Mouse (Mus musculus) lung, postnatal 4 days (tissue): ENCODE measurements around the gene Gm21903.
"Not testable (repeated sequence)": the region's sequence is repeated elsewhere in the genome, so short reads cannot be mapped to it uniquely, and the experiment has no call there.

Experiments
- DNase-seq, 2 experiments: peaks; one replicate each; pipeline ENCODE4 v3.0.0; 2021

The Gm21903 gene

GRCm38 (mm10) chr17:39043241-39043640 lies at the start of gene Gm21903:
Gene Gm21903 (minus strand): TSS chr17:39043341.
- no peak for DNase-seq

GRCm38 (mm10) chr17:39076937-39077336 lies 33.8 kb upstream of the Gm21903 start, which contains the start of gene Esp23:
Gene Esp23 (minus strand): TSS chr17:39077037.
- DNase-seq = no peak

DNA sequence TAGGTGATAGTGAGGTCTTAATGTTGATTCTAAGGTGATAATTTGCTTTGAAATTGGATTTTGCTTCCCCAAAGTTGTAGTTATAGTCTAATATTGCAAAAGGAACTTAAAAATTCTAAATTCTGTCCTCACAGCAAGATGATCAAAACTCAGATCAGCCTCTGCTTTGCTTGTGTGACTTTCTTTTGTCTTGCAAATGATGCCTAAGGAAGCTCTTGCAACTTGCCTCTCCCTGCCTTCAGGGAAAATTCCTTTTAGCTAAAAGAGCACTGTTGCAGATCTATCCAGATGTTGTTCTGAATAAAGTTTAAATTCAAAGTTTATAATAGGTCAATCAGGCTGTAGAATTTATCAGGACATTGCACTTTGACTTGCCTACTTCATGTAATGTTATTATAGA lies 20.5 kb upstream of the Gm21903 start:
- no peak for DNase-seq

- not testable (repeated sequence) for DNase-seq
Measured at GRCm38 (mm10) chr17:39036395-39036794, 6.7 kb downstream of the Gm21903 start, which contains the start of gene Esp24. Gene Esp24 (plus strand): TSS chr17:39036695.

- DNase-seq = no peak
Measured at GRCm38 (mm10) chr17:39017184-39017583, 26.0 kb downstream of the Gm21903 start.

DNA sequence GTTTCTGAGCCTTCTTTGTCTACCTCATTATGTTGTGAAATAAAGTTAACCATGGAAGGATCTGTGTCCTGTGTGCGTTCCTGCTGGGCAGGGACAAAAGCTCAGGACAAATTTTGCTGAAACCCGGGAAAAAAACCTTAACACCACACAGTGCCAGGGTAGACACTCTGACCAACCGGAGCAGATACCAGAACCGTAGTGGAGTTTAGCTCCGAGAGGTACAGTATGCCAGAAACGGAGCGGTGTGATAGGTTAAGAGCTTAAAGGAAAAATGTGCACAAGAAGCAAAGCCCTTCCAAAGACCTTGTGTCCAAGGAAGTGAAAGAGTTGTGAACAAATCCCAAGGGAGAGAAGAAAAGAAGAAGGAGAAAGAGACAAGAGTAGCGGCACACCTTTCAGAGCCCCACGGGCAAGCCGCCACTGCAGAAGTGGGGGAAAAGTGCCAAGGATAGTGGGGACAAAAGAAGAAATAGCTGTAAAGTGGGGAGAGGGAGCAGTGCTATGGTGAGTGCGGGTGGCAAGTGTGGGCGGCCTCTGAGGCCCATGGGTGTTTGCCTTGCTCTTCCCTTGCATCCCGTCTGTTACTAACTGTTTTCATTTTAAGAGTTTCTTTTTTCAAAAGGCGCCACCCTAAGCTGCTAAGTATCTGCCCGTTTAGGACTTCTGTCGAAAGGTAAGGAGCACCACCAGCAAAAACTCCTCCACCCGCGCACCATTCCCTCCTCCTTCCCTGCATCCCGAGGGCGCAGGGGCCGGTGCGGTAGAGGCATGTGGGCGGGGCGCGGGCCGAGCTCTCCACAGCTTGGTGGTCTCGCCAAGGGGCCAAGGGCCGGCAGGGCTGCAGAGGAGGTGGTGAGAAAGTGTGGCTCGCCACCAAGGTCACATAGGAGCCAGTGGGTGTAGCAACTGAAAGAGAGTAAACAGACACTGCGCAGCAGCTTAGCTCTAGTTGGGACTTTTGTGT lies 32.2 kb downstream of the Gm21903 start:
- no peak for DNase-seq

DNA sequence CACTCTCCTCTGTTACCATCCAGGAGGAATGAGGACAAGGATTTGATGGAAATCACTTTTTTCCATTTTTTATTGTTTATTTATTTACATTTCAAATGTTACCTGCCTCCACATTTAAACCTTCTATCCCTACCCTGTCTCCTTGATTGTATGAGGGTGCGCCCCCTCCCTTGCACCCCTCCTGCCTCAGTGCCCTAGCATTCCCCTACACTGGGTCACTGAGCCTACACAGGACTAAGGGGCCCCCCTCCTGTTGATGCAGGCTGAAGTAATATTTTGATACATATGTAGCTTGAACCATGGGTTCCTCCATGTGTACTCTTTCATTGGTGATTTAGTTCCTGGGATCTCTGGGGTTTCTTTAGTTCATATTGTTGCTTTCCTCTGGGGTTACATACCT lies 33.3 kb downstream of the Gm21903 start:
- DNase-seq = no peak
